Mouse (Mus musculus) heart, embryonic 10.5 days (tissue): ENCODE results near the gene Plppr1. TPM values are rescaled to one million over a fixed set of nuclear protein-coding genes. Genes with fewer than 3 reads are reported as not detected.

Experiments
- DNase-seq: peaks from one replicate; pipeline ENCODE4 v3.0.0-alpha.2; 2017; ENCODE audit warnings: low spot score
- H3K27ac ChIP-seq: fragments of 300-500 bp; sonication (generic); 2 replicates; pipeline ENCODE4 v1.5.1; 2016; ENCODE audit warnings: mild to moderate bottlenecking
- H3K27me3 ChIP-seq: fragments of 300-500 bp; sonication (generic); 2 replicates; pipeline ENCODE4 v1.6.1; 2016; ENCODE audit warnings: mild to moderate bottlenecking; ENCODE audit not compliant: poor library complexity, insufficient read depth, severe bottlenecking
- H3K36me3 ChIP-seq: fragments of 300-500 bp; sonication (generic); 2 replicates; pipeline ENCODE4 v1.6.1; 2016; ENCODE audit warnings: mild to moderate bottlenecking, moderate library complexity
- H3K4me1 ChIP-seq: fragments of 300-500 bp; sonication (generic); 2 replicates; pipeline ENCODE4 v1.6.1; 2016; ENCODE audit warnings: mild to moderate bottlenecking
- H3K4me3 ChIP-seq: fragments of 300-500 bp; sonication (generic); 2 replicates; pipeline ENCODE4 v1.5.1; 2016; ENCODE audit warnings: mild to moderate bottlenecking, moderate library complexity
- H3K9me3 ChIP-seq: fragments of 300-500 bp; sonication (generic); 2 replicates; pipeline ENCODE4 v1.6.1; 2016; ENCODE audit warnings: mild to moderate bottlenecking, moderate library complexity
- WGBS: fragments of 180-500 bp; shearing (Covaris S2); methylation state at CpG from one replicate; pipeline ENCODE4 v1.1.7; 2016; 5-methylcytosine and 5-hydroxymethylcytosine counted together
- polyA plus RNA-seq: library from polyadenylated mRNA; unstranded; fragments of >200 nt; fragmentation: Nextera tagmentation; extraction: Ambion mirVana; gene quantifications from 2 replicates; pipeline ENCODE4 v1.2.1, GENCODE M21; 2016

The Plppr1 gene
- polyA plus RNA-seq, 1 experiment from 2014 or later = 2.4 TPM

- Histone ChIP-seq H3K4me1 (no peaks in the 10 kb centered on the region), H3K36me3 (no peaks in the 10 kb centered on the region), H3K27me3 (no peaks in the 10 kb centered on the region), H3K4me3 (no peak overlapping the region), H3K9me3 (no peaks in the 10 kb centered on the region), H3K27ac (no peak overlapping the region)
- DNase-seq = no peak
- 70% methylated on average over 11 of the region's 11 CpGs for WGBS
Observed at GRCm38 (mm10) chr4:49212616-49213544, 153.8 kb downstream of the Plppr1 start.

- Histone ChIP-seq H3K4me1 (no peaks in the 10 kb centered on the region), H3K27ac (no peak overlapping the region), H3K9me3 (no peaks in the 10 kb centered on the region), H3K4me3 (no peak overlapping the region), H3K36me3 (no peaks in the 10 kb centered on the region), H3K27me3 (no peaks in the 10 kb centered on the region)
- 80% methylated on average over 3 of the region's 3 CpGs for WGBS
- no peak for DNase-seq
Observed at GRCm38 (mm10) chr4:49214341-49214740, 155.3 kb downstream of the Plppr1 start.

GRCm38 (mm10) chr4:49223501-49223900 lies 164.4 kb downstream of the Plppr1 start:
- WGBS = 87% methylated on average over 6 of the region's 6 CpGs
- Histone ChIP-seq H3K9me3 (no peaks in the 10 kb centered on the region), H3K4me1 (no peaks in the 10 kb centered on the region), H3K4me3 (no peak overlapping the region), H3K27me3 (no peaks in the 10 kb centered on the region), H3K27ac (no peak overlapping the region), H3K36me3 (no peaks in the 10 kb centered on the region)
- no peak for DNase-seq

- no peak overlapping the region for H3K4me3 ChIP-seq
- no peaks in the 10 kb centered on the region for H3K36me3 ChIP-seq
- H3K4me1 ChIP-seq = no peaks in the 10 kb centered on the region
- no peak overlapping the region for H3K27ac ChIP-seq
- WGBS = 56% methylated on average over 1 of the region's 1 CpGs
- no peak for DNase-seq
- no peaks in the 10 kb centered on the region for H3K9me3 ChIP-seq
- H3K27me3 ChIP-seq = no peaks in the 10 kb centered on the region
Observed at GRCm38 (mm10) chr4:49225021-49225420, 165.9 kb downstream of the Plppr1 start.

- H3K27me3 ChIP-seq = no peaks in the 10 kb centered on the region
- H3K27ac ChIP-seq = no peak overlapping the region
- no peaks in the 10 kb centered on the region for H3K36me3 ChIP-seq
- no peaks in the 10 kb centered on the region for H3K9me3 ChIP-seq
- WGBS = 82% methylated on average over 11 of the region's 11 CpGs
- no peak overlapping the region for H3K4me3 ChIP-seq
- no peak for DNase-seq
- no peaks in the 10 kb centered on the region for H3K4me1 ChIP-seq
Observed at GRCm38 (mm10) chr4:49232206-49233031, 173.3 kb downstream of the Plppr1 start.

- DNase-seq = no peak
- H3K9me3 ChIP-seq = no peaks in the 10 kb centered on the region
- WGBS = 63% methylated on average over 3 of the region's 3 CpGs
Observed at GRCm38 (mm10) chr4:49233032-49233406, 173.9 kb downstream of the Plppr1 start.

GRCm38 (mm10) chr4:49238111-49238510 lies 179.0 kb downstream of the Plppr1 start:
- no peak overlapping the region for H3K27ac ChIP-seq
- H3K36me3 ChIP-seq = no peaks in the 10 kb centered on the region
- no peaks in the 10 kb centered on the region for H3K27me3 ChIP-seq
- no peak for DNase-seq
- no peaks in the 10 kb centered on the region for H3K4me1 ChIP-seq
- no peaks in the 10 kb centered on the region for H3K9me3 ChIP-seq
- 88% methylated on average over 4 of the region's 4 CpGs for WGBS
- H3K4me3 ChIP-seq = no peak overlapping the region

More at GRCm38 (mm10) chr4:49233032-49233406, 173.9 kb downstream of the Plppr1 start:
- Histone ChIP-seq H3K4me3 (no peak overlapping the region), H3K4me1 (no peaks in the 10 kb centered on the region), H3K36me3 (no peaks in the 10 kb centered on the region), H3K27me3 (no peaks in the 10 kb centered on the region), H3K27ac (no peak overlapping the region)

- H3K4me3 ChIP-seq = no peak overlapping the region
- no peaks in the 10 kb centered on the region for H3K36me3 ChIP-seq
- no peaks in the 10 kb centered on the region for H3K27me3 ChIP-seq
- no peaks in the 10 kb centered on the region for H3K4me1 ChIP-seq
- no peak overlapping the region for H3K27ac ChIP-seq
- no peak for DNase-seq
- H3K9me3 ChIP-seq = no peaks in the 10 kb centered on the region
- WGBS = 86% methylated on average over 5 of the region's 5 CpGs
Observed at GRCm38 (mm10) chr4:49239451-49239850, 180.4 kb downstream of the Plppr1 start.

GRCm38 (mm10) chr4:49244791-49245190 lies 185.7 kb downstream of the Plppr1 start:
- Histone ChIP-seq H3K4me3 (no peak overlapping the region), H3K4me1 (no peaks in the 10 kb centered on the region), H3K27ac (no peak overlapping the region), H3K36me3 (no peaks in the 10 kb centered on the region), H3K9me3 (no peaks in the 10 kb centered on the region), H3K27me3 (no peaks in the 10 kb centered on the region)
- DNase-seq = no peak
- WGBS = 83% methylated on average over 5 of the region's 5 CpGs

- H3K9me3 ChIP-seq = no peaks in the 10 kb centered on the region
- H3K4me3 ChIP-seq = no peak overlapping the region
- no peaks in the 10 kb centered on the region for H3K36me3 ChIP-seq
- DNase-seq = no peak
- H3K27me3 ChIP-seq = no peaks in the 10 kb centered on the region
- no peaks in the 10 kb centered on the region for H3K4me1 ChIP-seq
- 75% methylated on average over 2 of the region's 2 CpGs for WGBS
- H3K27ac ChIP-seq = no peak overlapping the region
Observed at GRCm38 (mm10) chr4:49245274-49245673, 186.2 kb downstream of the Plppr1 start.

GRCm38 (mm10) chr4:49251262-49251661 lies 192.2 kb downstream of the Plppr1 start:
- H3K27me3 ChIP-seq = no peaks in the 10 kb centered on the region
- H3K4me3 ChIP-seq = no peak overlapping the region
- H3K27ac ChIP-seq = no peak overlapping the region
- no peaks in the 10 kb centered on the region for H3K9me3 ChIP-seq
- no peaks in the 10 kb centered on the region for H3K36me3 ChIP-seq
- no peak for DNase-seq
- H3K4me1 ChIP-seq = no peaks in the 10 kb centered on the region
- WGBS = 20% methylated on average over 3 of the region's 3 CpGs

GRCm38 (mm10) chr4:49252169-49252568 lies 193.1 kb downstream of the Plppr1 start:
- H3K27me3 ChIP-seq = no peaks in the 10 kb centered on the region
- no peak overlapping the region for H3K27ac ChIP-seq
- no peak for DNase-seq
- H3K36me3 ChIP-seq = no peaks in the 10 kb centered on the region
- 82% methylated on average over 3 of the region's 3 CpGs for WGBS
- H3K9me3 ChIP-seq = no peaks in the 10 kb centered on the region
- H3K4me1 ChIP-seq = no peaks in the 10 kb centered on the region
- no peak overlapping the region for H3K4me3 ChIP-seq

- no peak for DNase-seq
- Histone ChIP-seq H3K4me1 (no peaks in the 10 kb centered on the region), H3K4me3 (no peak overlapping the region), H3K27me3 (no peaks in the 10 kb centered on the region), H3K27ac (no peak overlapping the region), H3K9me3 (no peaks in the 10 kb centered on the region), H3K36me3 (no peaks in the 10 kb centered on the region)
- 91% methylated on average over 5 of the region's 5 CpGs for WGBS
Observed at GRCm38 (mm10) chr4:49278515-49278914, 219.4 kb downstream of the Plppr1 start.
